Mouse (Mus musculus) ES-E14 (cell line): ENCODE data around the gene Lgr5.

ENCODE experiments used
- CHD2 ChIP-seq: IDR thresholded peaks from 2 replicates; pipeline ENCODE4 v1.6.1; 2014; ENCODE audit warnings: mild to moderate bottlenecking, low read depth, low read length, inconsistent platforms
- HCFC1 ChIP-seq: IDR thresholded peaks from 2 replicates; pipeline ENCODE4 v1.6.1; 2012; ENCODE audit warnings: low read length, inconsistent platforms, borderline replicate concordance; ENCODE audit not compliant: insufficient read depth
- ZC3H11A ChIP-seq: IDR thresholded peaks from 2 replicates; pipeline ENCODE4 v1.6.1; 2012; ENCODE audit warnings: low read depth, mild to moderate bottlenecking, inconsistent platforms, low read length, borderline replicate concordance

DNA sequence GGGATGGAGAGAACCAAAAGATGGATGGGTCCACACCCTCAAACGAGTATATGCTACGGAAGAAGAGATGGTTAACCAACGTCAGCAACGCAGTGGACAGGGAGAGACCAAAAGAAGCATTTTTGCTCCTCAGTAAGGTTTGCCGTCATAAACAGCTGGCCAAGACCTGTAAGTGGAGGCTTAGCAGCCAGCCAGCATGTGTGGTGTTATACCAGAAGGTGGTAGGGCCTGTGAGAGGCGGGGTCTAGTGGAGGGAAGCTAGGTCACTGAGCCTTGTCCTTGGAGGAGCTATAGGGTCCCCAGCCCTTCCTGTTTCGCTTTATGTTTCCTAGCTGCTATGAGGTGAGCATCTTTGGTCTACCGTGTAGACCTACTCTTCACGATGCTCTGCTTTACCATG, 111.1 kb downstream of the Lgr5 start:
- no peak for TF ChIP-seq CHD2
- no peak for TF ChIP-seq ZC3H11A
- no peak for TF ChIP-seq HCFC1
